ENCODE assay signal across 14 mouse cellular contexts in the genomic region with DNA sequence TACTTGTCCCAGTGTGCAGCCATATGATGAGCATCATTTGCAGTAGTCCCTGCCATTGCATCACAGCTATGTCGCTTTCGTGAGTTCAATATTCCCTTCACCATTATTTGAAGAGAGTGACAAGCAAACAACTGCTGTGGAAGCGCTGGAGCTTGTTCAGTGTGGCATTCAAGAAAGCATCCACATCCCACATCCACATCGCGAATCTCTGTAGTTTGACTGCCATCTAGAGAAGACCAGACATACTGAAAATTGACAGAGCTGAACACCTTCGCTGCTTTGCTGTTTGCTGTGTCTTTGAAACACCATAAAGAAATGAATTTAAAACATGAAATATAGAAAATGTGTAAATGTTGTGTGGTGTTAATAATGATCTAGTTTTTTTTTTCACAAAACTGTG. TPM values are rescaled to one million over a fixed set of nuclear protein-coding genes. Genes with fewer than 3 reads are reported as not detected.
DNase-seq lines count a peak whose midpoint lies in the region; ATAC-seq and TF ChIP-seq lines count a peak whose summit lies in the region.
"Had no signal": no experiment of that assay in that cellular context is flagged by ENCODE, and none has a peak within 500 bp of the region (broad histone marks: within the 10 kb centered on the region; RNA-seq: fewer than 3 reads in every experiment).

No protein-coding gene starts in this region.

- no peaks in the 10 kb centered on the region for H3K27me3 ChIP-seq in intestine, postnatal 0 days (replicated peaks; ENCODE audit: control insufficient read depth, insufficient read depth, low read length)
- no peaks in the 10 kb centered on the region for H3K27me3 ChIP-seq in intestine, embryonic 15.5 days (replicated peaks)
- H3K27me3 ChIP-seq in hindbrain, embryonic 14.5 days (ENCODE audit: control insufficient read depth, insufficient read depth, low read length), result no peaks in the 10 kb centered on the region
- H3K27me3 ChIP-seq in thymus, adult 2 months (ENCODE audit: control insufficient read depth, insufficient read depth, low read length), result no peaks in the 10 kb centered on the region
- H3K27me3 ChIP-seq: embryonic facial prominence, embryonic 15.5 days; heart, embryonic 15.5 days had no signal

- ATAC-seq in intestine, postnatal 0 days, result no peak
- ATAC-seq in intestine, embryonic 15.5 days, result no peak
- ATAC-seq in hindbrain, embryonic 14.5 days (ENCODE audit: low FRiP score), result peak; percentile 60; the same call in 1 of the 2 replicates

- no peak overlapping the region for H3K27ac ChIP-seq in intestine, postnatal 0 days (ENCODE audit: low read depth, low read length)
- H3K27ac ChIP-seq in intestine, embryonic 15.5 days, result no peak overlapping the region
- H3K27ac ChIP-seq in hindbrain, embryonic 14.5 days, result no peak overlapping the region; the same call in 1 of the 2 replicates
- H3K27ac ChIP-seq in thymus, adult 2 months (ENCODE audit: control insufficient read depth, insufficient read depth, low read length), result no peak overlapping the region
- H3K27ac ChIP-seq: embryonic facial prominence, embryonic 15.5 days; heart, embryonic 15.5 days; macrophage had no signal

- H3K9ac ChIP-seq in intestine, postnatal 0 days (ENCODE audit: low read depth, low read length), result no peak overlapping the region
- H3K9ac ChIP-seq in intestine, embryonic 15.5 days, result no peak overlapping the region
- no peak overlapping the region for H3K9ac ChIP-seq in hindbrain, embryonic 14.5 days
- H3K9ac ChIP-seq: embryonic facial prominence, embryonic 15.5 days; heart, embryonic 15.5 days had no signal

- no peak overlapping the region for H3K4me3 ChIP-seq in intestine, postnatal 0 days (ENCODE audit: low read depth, low read length)
- H3K4me3 ChIP-seq in intestine, embryonic 15.5 days (replicated peaks), result no peak overlapping the region
- H3K4me3 ChIP-seq in hindbrain, embryonic 14.5 days (replicated peaks; ENCODE audit: low read length), result no peak overlapping the region
- H3K4me3 ChIP-seq in thymus, adult 2 months (ENCODE audit: control insufficient read depth, insufficient read depth, low read length), result no peak overlapping the region
- H3K4me3 ChIP-seq: embryonic facial prominence, embryonic 15.5 days; heart, embryonic 15.5 days had no signal

- DNase-seq in brain, embryonic 18.5 days (ENCODE audit: low read depth, low spot score), result peak; percentile 65
- peak; percentile 70 for DNase-seq in hindbrain, embryonic 14.5 days (ENCODE audit: low spot score)
- peak; percentile 4 for DNase-seq in left cerebral cortex, postnatal 4 days
- no peak for DNase-seq in heart, adult 9 months (ENCODE audit: low spot score in 2 of 2)
- no peak for DNase-seq in gastrocnemius, adult 18-20 months (ENCODE audit: low spot score)
- no peak for DNase-seq in thymus, adult 2 months
- DNase-seq: adrenal gland, postnatal 25 days had no signal

- no peak overlapping the region for H3K4me2 ChIP-seq in intestine, postnatal 0 days (replicated peaks; ENCODE audit: low read depth)
- H3K4me2 ChIP-seq in intestine, embryonic 15.5 days (replicated peaks), result no peak overlapping the region
- no peak overlapping the region for H3K4me2 ChIP-seq in hindbrain, embryonic 14.5 days (replicated peaks)
- H3K4me2 ChIP-seq: embryonic facial prominence, embryonic 15.5 days; heart, embryonic 15.5 days had no signal

- H3K4me1 ChIP-seq in intestine, postnatal 0 days (replicated peaks; ENCODE audit: control insufficient read depth, insufficient read depth, low read length), result no peaks in the 10 kb centered on the region
- H3K4me1 ChIP-seq in intestine, embryonic 15.5 days (replicated peaks), result no peaks in the 10 kb centered on the region
- no peaks in the 10 kb centered on the region for H3K4me1 ChIP-seq in hindbrain, embryonic 14.5 days (replicated peaks; ENCODE audit: control insufficient read depth, insufficient read depth, low read length)
- no peaks in the 10 kb centered on the region for H3K4me1 ChIP-seq in thymus, adult 2 months (replicated peaks; ENCODE audit: control insufficient read depth, insufficient read depth, low read length)
- H3K4me1 ChIP-seq: embryonic facial prominence, embryonic 15.5 days; heart, embryonic 15.5 days had no signal

- peak; percentile 13; the same call in 1 of the 2 replicates for TF ChIP-seq CTCF in intestine, postnatal 0 days (IDR thresholded peaks at IDR 0.05; ENCODE audit: low read depth)
- no peak for TF ChIP-seq CTCF in thymus, adult 2 months (IDR thresholded peaks at IDR 0.05; ENCODE audit: borderline replicate concordance, control insufficient read depth, extremely low read depth, insufficient read depth, low read length, poor library complexity)

- intact Hi-C loops in left cerebral cortex, postnatal 4 days (cut with DNase I), result no loop called here

- no peaks in the 10 kb centered on the region for H3K9me3 ChIP-seq in intestine, postnatal 0 days (ENCODE audit: control insufficient read depth)
- H3K9me3 ChIP-seq in intestine, embryonic 15.5 days, result no peaks in the 10 kb centered on the region
- H3K9me3 ChIP-seq in hindbrain, embryonic 14.5 days (ENCODE audit: control insufficient read depth, low read length), result no peaks in the 10 kb centered on the region
- H3K9me3 ChIP-seq: embryonic facial prominence, embryonic 15.5 days; heart, embryonic 15.5 days had no signal

- 68% methylated on average over 6 of the region's 6 CpGs for WGBS in intestine, postnatal 0 days
- WGBS in intestine, embryonic 15.5 days, result 70% methylated on average over 6 of the region's 6 CpGs
- WGBS in hindbrain, embryonic 14.5 days, result 63% methylated on average over 6 of the region's 6 CpGs
- WGBS in thymus, adult 2 months, result 84% methylated on average over 6 of the region's 6 CpGs

- TF ChIP-seq POLR2A in thymus, adult 2 months (IDR thresholded peaks at IDR 0.05; ENCODE audit: control insufficient read depth, extremely low read depth, insufficient read depth, low read length, poor library complexity), result no peak

- no peaks in the 10 kb centered on the region for H3K36me3 ChIP-seq in intestine, postnatal 0 days (ENCODE audit: control insufficient read depth, insufficient read depth)
- no peaks in the 10 kb centered on the region for H3K36me3 ChIP-seq in intestine, embryonic 15.5 days
- no peaks in the 10 kb centered on the region for H3K36me3 ChIP-seq in hindbrain, embryonic 14.5 days (replicated peaks; ENCODE audit: control insufficient read depth, insufficient read depth)
- H3K36me3 ChIP-seq in thymus, adult 2 months (ENCODE audit: control insufficient read depth, insufficient read depth, low read length), result no peaks in the 10 kb centered on the region
- H3K36me3 ChIP-seq: embryonic facial prominence, embryonic 15.5 days; heart, embryonic 15.5 days had no signal

RNA-seq across cellular contexts. Expression of a gene that starts 58.0 kb away (rescaled TPM):
- polyA plus RNA-seq in intestine, postnatal 0 days (2015; fragmentation: Nextera tagmentation; extraction: Ambion mirVana), result not detected in 2 replicates
- not detected in 2 replicates for polyA plus RNA-seq in intestine, embryonic 15.5 days (2015; fragmentation: Nextera tagmentation; extraction: Ambion mirVana)
- not detected in 2 replicates for polyA plus RNA-seq in hindbrain, embryonic 14.5 days (2014; fragmentation: Nextera tagmentation; extraction: Ambion mirVana)
- total RNA-seq in left cerebral cortex, postnatal 4 days (2021), result not detected
- total RNA-seq in gastrocnemius, adult 18-20 months (2021), result not detected
- not detected in 2 replicates for polyA plus RNA-seq in thymus, adult 2 months (2012; rRNA removed)
- total RNA-seq: adrenal gland, postnatal 25 days; ES-E14; left cerebral cortex, postnatal 36 days had no signal
- polyA plus RNA-seq: embryonic facial prominence, embryonic 15.5 days; heart, embryonic 15.5 days; macrophage had no signal

Comparison
In these comparisons a context has a peak if more than half of its experiments do, and no peak if none do; other contexts are left out.
1. DNase-seq: peak in brain, embryonic 18.5 days (single experiment), hindbrain, embryonic 14.5 days (single experiment) and left cerebral cortex, postnatal 4 days (single experiment); none in heart, adult 9 months (0 of 2), gastrocnemius, adult 18-20 months (single experiment) and thymus, adult 2 months (single experiment).